Mouse (Mus musculus) kidney, adult 8-10 months (tissue): ENCODE data around the gene Ifi27l2a.

Source experiments
- DNase-seq, 2 experiments: peaks; one replicate each; pipeline ENCODE4 v3.0.0; 2022

Ifi27l2a gene

GRCm38 (mm10) chr12:103425729-103426470 is 17.6 kb downstream of the Ifi27l2a start, which contains the start of gene Ddx24:
Gene Ddx24 (minus strand): TSS chr12:103425830.
- peak; percentile 99 for DNase-seq

DNA sequence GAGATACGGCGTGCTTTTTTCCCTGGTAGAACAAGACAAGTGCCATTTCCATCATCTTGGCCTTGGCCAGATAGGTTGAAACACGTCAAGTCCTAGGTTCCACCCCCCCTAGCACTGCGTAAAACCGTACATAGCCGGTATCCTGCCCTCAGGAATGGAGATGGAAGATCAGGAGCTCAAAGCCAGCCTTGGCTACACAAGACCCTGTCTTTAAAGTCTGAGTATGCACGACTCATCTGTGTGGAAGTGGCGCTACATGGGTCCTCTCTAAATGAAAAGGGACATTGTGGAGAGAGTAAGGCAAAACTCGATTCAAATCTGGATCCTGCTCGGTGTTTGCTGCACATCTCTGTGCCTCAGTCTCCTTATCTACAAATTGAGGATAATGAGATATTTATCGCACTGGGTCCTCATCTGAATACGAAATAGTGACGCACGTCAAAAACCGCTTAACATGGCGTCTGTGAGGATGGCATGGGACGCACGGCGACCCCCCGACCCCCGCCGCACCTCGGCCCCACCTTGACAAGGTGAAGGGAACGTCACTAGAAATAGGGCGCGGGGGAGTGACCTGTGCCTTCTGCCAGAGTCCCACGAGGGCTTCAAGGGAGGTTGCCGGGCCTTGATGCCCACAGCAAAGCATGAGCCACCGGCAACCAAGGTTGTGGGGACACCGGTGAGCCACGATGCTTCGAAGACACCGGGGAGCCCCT is 18.3 kb downstream of the Ifi27l2a start:
- DNase-seq = no peak

GRCm38 (mm10) chr12:103408144-103408543 is 35.3 kb downstream of the Ifi27l2a start:
- no peak for DNase-seq

GRCm38 (mm10) chr12:103407720-103408119 is 35.8 kb downstream of the Ifi27l2a start, which contains the start of gene 9330161L09Rik:
Gene 9330161L09Rik (minus strand): TSS chr12:103407820.
- DNase-seq = no peak

DNA sequence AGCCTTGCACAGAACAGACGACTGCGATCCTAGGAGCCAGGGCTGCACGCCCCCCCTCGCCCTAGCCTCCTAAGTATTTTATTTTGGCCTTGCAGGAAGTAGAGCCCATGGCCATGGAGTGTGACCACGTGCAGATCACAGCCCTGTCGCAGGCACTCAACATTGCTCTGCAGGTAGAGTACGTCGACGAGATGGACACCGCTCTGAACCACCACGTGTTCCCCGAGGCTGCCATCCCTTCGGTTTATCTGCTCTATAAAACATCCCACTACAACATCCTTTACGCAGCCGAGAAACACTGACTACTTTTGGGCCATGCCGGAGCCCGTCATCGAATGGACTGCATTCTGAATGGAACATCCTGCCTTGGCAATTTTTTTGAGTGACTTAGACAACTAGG is 39.3 kb downstream of the Ifi27l2a start:
- no peak for DNase-seq

GRCm38 (mm10) chr12:103396751-103397150 is 46.7 kb downstream of the Ifi27l2a start:
- no peak for DNase-seq

- DNase-seq = peak; percentile 56 to 68
Observed at GRCm38 (mm10) chr12:103395486-103396275, 47.8 kb downstream of the Ifi27l2a start.

DNA sequence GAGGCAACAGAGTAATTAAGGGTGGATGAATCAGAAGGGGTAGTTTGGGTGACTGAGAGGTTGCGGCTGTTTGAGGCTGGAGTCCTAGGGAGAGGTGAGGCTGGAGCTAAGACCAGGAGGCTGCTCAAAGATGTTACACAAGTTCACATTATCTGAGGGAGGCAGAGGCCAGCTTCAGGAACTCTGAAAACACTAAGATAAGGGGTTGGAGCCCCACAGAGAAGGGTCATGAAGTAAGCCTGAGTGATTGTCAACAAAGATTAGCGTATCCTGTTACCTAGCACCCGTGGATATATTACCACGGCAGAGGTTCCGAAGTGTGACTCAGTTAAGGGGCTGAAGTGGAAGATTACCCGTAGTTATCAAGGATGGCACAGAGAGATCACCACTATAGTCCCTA is 50.0 kb downstream of the Ifi27l2a start:
- DNase-seq = no peak
